Comparison of ENCODE assay signal across 14 mouse cellular contexts in the genomic region with DNA sequence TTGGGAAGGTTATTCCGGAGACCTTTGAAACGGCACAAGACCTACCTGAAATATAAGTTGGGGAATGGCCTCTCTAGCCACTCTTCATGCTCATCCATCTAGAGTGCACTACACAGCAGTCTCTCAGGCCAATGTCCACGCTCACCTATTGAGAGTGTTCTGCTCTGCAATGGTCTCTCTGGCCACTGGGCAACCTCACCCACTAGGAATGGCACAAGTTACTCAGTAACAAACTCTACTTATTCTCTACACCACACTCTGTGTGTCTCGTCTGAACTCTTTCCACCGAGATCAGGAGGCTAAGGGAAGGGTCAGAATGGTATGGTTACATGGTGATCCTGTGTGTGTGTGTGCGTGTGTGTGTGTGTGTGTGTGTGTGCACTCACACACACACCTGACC. TPM values are rescaled to one million over a fixed set of nuclear protein-coding genes. Genes with fewer than 3 reads are reported as not detected.
"Had no signal": no experiment of that assay in that cellular context is flagged by ENCODE, and none has a peak within 500 bp of the region (broad histone marks: within the 10 kb centered on the region; RNA-seq: fewer than 3 reads in every experiment).

No protein-coding gene starts in this region.

- H3K27ac ChIP-seq: layer of hippocampus, adult 2 months; limb, embryonic 13.5 days; liver, embryonic 13.5 days; midbrain, embryonic 10.5 days; neural tube, embryonic 15.5 days had no signal

- ATAC-seq: hindbrain, embryonic 16.5 days; inflammation-experienced regulatory T-cells, adult 6 months; intestine, postnatal 0 days had no signal

- H3K9ac ChIP-seq: limb, embryonic 13.5 days; liver, embryonic 13.5 days; neural tube, embryonic 15.5 days had no signal

- H3K4me3 ChIP-seq: layer of hippocampus, adult 2 months; limb, embryonic 13.5 days; liver, embryonic 13.5 days; midbrain, embryonic 10.5 days; myocyte; neural tube, embryonic 15.5 days had no signal

- H3K4me1 ChIP-seq: midbrain, embryonic 10.5 days; neural tube, embryonic 15.5 days had no signal

- H3K36me3 ChIP-seq: limb, embryonic 13.5 days; liver, embryonic 13.5 days; midbrain, embryonic 10.5 days; neural tube, embryonic 15.5 days had no signal

- H3K9me3 ChIP-seq: limb, embryonic 13.5 days; liver, embryonic 13.5 days; midbrain, embryonic 10.5 days; neural tube, embryonic 15.5 days had no signal

- DNase-seq: left cerebral cortex, postnatal 4 days; liver, embryonic 13.5 days; lung, adult 18-20 months; midbrain, embryonic 14.5 days; thymus, adult 18-20 months; thymus, postnatal 14 days had no signal

- H3K4me2 ChIP-seq: limb, embryonic 13.5 days; liver, embryonic 13.5 days; neural tube, embryonic 15.5 days had no signal

RNA-seq across cellular contexts. Expression of a gene that starts 7.7 kb away (rescaled TPM):
- polyA plus RNA-seq: inflammation-experienced regulatory T-cells, adult 6 months had no signal
